Mouse (Mus musculus) heart, postnatal 0 days (tissue): ENCODE measurements at regions not wholly inside any gene's neighbourhood (a gene's known extent, or its start where the extent isn't known, plus 50 kb on each side); places are given as distances from the start of the nearest gene placed in this dataset.

ENCODE experiments used
- CTCF ChIP-seq: IDR thresholded peaks from 2 replicates; pipeline ENCODE4 v1.5.1; 2016; ENCODE audit warnings: antibody characterized with exemption, control low read depth, low read depth
- EP300 ChIP-seq: IDR thresholded peaks from 2 replicates; pipeline ENCODE4 v1.6.1; 2016; ENCODE audit warnings: antibody characterized with exemption, low read depth

DNA sequence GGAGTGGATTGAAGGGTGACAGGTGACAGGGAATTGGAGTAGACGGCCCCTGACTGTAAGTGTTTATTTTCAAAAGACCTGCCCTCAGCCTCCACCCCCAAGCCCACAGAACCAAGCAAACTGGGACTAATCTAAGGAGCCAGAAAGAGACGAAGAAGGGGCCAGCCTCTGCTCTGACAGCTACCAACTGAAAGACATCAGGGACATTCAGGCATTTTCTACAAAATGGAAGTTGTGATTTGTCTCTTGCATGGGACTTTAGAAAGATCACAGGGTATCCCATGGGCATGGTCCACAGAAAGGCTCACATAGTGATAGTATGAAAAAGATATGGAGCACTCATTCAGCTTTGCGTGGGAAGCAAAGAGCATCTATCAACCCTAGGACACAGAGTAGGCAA lies 163.8 kb upstream of the Rapgef5 start:
- TF ChIP-seq CTCF (no peak), EP300 (no peak)
